Mouse (Mus musculus) lung, embryonic 16.5 days (tissue): Measurements from ENCODE around the gene Zfp710. TPM values are rescaled to one million over a fixed set of nuclear protein-coding genes. Genes with fewer than 3 reads are reported as not detected.
"Not testable (repeated sequence)": the region's sequence is repeated elsewhere in the genome, so short reads cannot be mapped to it uniquely, and the experiment has no call there.

Experiments used
- ATAC-seq: fragments of 200-750 bp; cut with Nextera tagmentation; 2 replicates; pipeline ENCODE4 v1.8.0; 2017; ENCODE audit warnings: low read depth, mild to moderate bottlenecking, moderate library complexity
- H3K27ac ChIP-seq: fragments of 300-500 bp; sonication (generic); 2 replicates; pipeline ENCODE4 v1.5.1; 2014; ENCODE audit warnings: mild to moderate bottlenecking, control low read depth, low read length
- H3K27me3 ChIP-seq: fragments of 300-500 bp; sonication (generic); 2 replicates; pipeline ENCODE4 v1.6.1; 2014; ENCODE audit warnings: low read depth, low read length, mixed read lengths; ENCODE audit not compliant: control insufficient read depth, insufficient read depth
- H3K36me3 ChIP-seq: fragments of 300-500 bp; sonication (generic); 2 replicates; pipeline ENCODE4 v1.6.1; 2014; ENCODE audit warnings: low read length; ENCODE audit not compliant: control insufficient read depth, insufficient read depth
- H3K4me1 ChIP-seq: fragments of 300-500 bp; sonication (generic); replicated peaks from 2 replicates; pipeline ENCODE4 v1.6.1; 2014; ENCODE audit warnings: low read length, mixed read lengths; ENCODE audit not compliant: control insufficient read depth, insufficient read depth
- H3K4me2 ChIP-seq: fragments of 300-500 bp; sonication (generic); 2 replicates; pipeline ENCODE4 v1.6.1; 2014; ENCODE audit warnings: low read depth, low read length, control low read depth
- H3K4me3 ChIP-seq: fragments of 300-500 bp; sonication (generic); 2 replicates; pipeline ENCODE4 v1.5.1; 2014; ENCODE audit warnings: mild to moderate bottlenecking, low read length, control low read depth
- H3K9ac ChIP-seq: fragments of 300-500 bp; sonication (generic); 2 replicates; pipeline ENCODE4 v1.6.1; 2014; ENCODE audit warnings: low read length, control low read depth
- H3K9me3 ChIP-seq: fragments of 300-500 bp; sonication (generic); 2 replicates; pipeline ENCODE4 v1.6.1; 2016; ENCODE audit warnings: low read length; ENCODE audit not compliant: control insufficient read depth
- WGBS: fragments of 180-500 bp; shearing (Covaris S2); extraction: QIAGEN DNeasy Blood & Tissue Kit; methylation state at CpG from one replicate; pipeline ENCODE4 v1.1.7; 2014; 5-methylcytosine and 5-hydroxymethylcytosine counted together
- polyA plus RNA-seq: library from polyadenylated mRNA; unstranded; fragments of >200 nt; fragmentation: Nextera tagmentation; extraction: Ambion mirVana; gene quantifications from 2 replicates; pipeline ENCODE4 v1.2.1, GENCODE M21; 2015

The Zfp710 gene
- polyA plus RNA-seq, 1 experiment from 2014 or later, result 18.6 TPM

DNA sequence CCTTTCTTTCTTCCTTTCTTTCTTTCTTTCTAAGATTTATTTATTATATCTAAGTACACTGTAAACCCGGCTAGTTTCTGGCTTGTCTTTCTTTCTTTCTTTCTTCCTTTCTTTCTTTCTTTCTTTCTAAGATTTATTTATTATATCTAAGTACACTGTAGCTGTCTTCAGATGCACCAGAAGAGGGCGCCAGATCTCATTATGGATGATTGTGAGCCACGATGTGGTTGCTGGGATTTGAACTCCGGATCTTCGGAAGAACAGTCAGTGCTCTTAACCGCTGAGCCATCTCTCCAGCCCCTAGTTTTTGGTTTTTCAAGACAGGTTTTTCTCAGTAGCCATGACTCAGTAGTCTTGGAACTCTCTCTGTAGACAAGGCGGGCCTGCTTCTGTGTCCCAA is 106.7 kb downstream of the Zfp710 start:
- ATAC-seq, H3K4me3 ChIP-seq, H3K9ac ChIP-seq, H3K36me3 ChIP-seq, H3K27me3 ChIP-seq, H3K27ac ChIP-seq, H3K9me3 ChIP-seq, H3K4me2 ChIP-seq: not testable (repeated sequence)
- peaks cover 15% of the 10 kb centered on the region for H3K4me1 ChIP-seq
- WGBS, result 69% methylated on average over 7 of the region's 7 CpGs

DNA sequence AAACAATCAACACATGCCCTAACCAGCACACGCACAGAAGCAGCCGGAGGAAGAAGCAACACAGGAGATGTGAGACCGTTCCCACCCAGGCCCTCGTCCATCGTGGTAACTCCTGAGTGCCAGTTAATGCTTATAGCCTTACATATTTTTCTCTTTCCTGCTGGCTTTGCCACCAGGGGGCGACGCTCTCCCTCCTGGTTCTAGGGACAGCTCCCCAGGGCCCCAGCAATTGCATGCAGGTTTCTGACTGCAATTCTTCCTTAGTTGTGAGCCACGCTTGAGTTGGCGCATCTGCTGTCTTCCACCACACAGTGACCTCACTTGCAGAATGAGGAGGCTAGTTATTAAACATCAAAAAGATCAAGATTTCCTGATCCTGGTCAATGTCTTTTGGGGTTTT is 107.9 kb downstream of the Zfp710 start:
- no peak overlapping the region for H3K4me3 ChIP-seq
- no peaks in the 10 kb centered on the region for H3K36me3 ChIP-seq
- H3K9ac ChIP-seq, result no peak overlapping the region
- no peak overlapping the region for H3K27ac ChIP-seq
- no peak overlapping the region for H3K4me2 ChIP-seq
- no peaks in the 10 kb centered on the region for H3K27me3 ChIP-seq
- no peak for ATAC-seq
- H3K9me3 ChIP-seq, result peaks cover 4% of the 10 kb centered on the region
- peaks cover 15% of the 10 kb centered on the region for H3K4me1 ChIP-seq
- 44% methylated on average over 9 of the region's 9 CpGs for WGBS

DNA sequence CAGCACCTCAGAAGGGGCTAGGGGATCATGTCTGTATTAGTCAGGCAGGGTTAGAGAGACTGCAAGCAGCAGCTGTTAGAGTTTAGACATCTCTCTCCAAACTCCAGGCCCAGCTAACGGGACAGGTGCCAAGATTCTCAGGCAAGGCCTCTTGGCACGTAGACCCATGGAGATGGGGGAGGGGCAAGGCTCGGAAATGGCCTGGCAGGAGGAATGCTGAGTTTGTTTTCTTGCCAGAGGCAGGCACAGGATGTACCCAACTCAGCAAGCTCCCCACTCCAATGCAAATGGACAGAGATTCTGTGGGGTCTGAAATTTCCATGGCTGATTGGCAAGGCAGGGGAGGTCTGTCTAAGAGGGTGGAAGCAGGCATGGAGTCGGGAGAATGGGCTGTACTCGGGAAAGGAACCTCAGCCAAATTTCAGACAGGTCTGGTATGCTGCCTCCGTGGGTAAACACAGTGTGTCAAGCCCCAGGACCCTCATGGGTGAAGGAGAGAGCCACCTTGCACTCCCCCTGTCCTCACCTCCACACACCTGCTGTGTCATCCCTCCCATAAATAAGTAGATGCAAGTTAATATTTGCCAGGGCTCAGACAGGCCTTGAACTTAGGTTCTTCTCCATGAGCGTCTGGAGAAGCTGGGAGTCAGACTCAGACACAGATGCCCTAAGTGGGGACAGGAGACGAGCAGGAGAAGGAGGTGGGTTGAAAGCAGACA is 110.0 kb downstream of the Zfp710 start:
- Histone ChIP-seq H3K4me3 (no peak overlapping the region), H3K9ac (peak overlapping the region; percentile 36; the same call in 1 of the 2 replicates), H3K27me3 (no peaks in the 10 kb centered on the region), H3K27ac (peak overlapping the region; percentile 95), H3K36me3 (no peaks in the 10 kb centered on the region), H3K9me3 (peaks cover 4% of the 10 kb centered on the region), H3K4me2 (peak overlapping the region; percentile 23; the same call in 1 of the 2 replicates), H3K4me1 (peaks cover 15% of the 10 kb centered on the region)
- ATAC-seq, result peak; percentile 91
- WGBS, result 16% methylated on average over 8 of the region's 8 CpGs

DNA sequence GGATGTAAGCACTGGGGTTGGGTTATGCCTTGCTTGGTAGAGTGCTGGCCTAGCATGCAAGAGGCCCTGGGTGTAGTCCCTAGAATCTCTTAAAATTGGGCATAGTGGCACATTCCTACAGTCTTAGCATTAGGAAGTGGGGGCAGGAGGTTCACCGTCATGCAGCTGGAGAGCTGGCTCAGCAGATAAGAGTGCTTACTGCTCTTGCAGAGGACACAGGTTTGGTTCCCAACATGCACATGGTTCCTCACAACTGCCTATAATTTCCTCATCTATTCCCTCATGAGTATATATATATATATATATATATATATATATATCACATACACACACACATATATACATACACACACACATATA is 110.5 kb downstream of the Zfp710 start:
- ATAC-seq, result peak; percentile 15; the same call in 1 of the 2 replicates
- Histone ChIP-seq H3K9me3 (peaks cover 4% of the 10 kb centered on the region), H3K27me3 (no peaks in the 10 kb centered on the region), H3K4me2 (peak overlapping the region; percentile 23; the same call in 1 of the 2 replicates), H3K36me3 (no peaks in the 10 kb centered on the region), H3K4me1 (peaks cover 15% of the 10 kb centered on the region), H3K27ac (peak overlapping the region; percentile 95), H3K9ac (no peak overlapping the region; the same call in 1 of the 2 replicates), H3K4me3 (no peak overlapping the region)
- WGBS, result 54% methylated on average over 1 of the region's 1 CpGs

DNA sequence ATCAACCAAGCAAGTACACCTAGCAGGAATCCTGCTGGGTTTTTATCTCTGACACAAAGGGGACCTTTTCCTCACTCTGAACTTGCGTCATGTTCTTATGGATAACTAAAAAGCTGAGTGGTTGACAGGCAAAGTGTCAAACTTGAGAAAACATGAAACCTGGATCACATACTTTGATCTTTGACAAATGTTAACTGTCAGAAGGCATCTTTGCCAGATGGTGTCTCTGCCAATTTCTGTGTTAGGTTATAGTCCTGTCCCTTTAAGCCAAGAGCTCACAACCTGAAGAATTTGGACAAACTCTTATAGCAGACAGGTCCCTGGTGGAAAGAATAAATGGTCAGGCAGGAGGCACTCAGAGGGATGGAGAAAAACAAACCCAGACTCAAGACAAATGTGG is 113.8 kb downstream of the Zfp710 start:
- H3K27ac ChIP-seq, result no peak overlapping the region
- whole genome bisulfite sequencing, result 70% methylated on average over 1 of the region's 1 CpGs
- ATAC-seq, result no peak
- peaks cover 4% of the 10 kb centered on the region for H3K9me3 ChIP-seq
- H3K9ac ChIP-seq, result no peak overlapping the region
- H3K4me2 ChIP-seq, result no peak overlapping the region
- no peak overlapping the region for H3K4me3 ChIP-seq
- H3K36me3 ChIP-seq, result no peaks in the 10 kb centered on the region
- no peaks in the 10 kb centered on the region for H3K27me3 ChIP-seq
- peaks cover 17% of the 10 kb centered on the region for H3K4me1 ChIP-seq

DNA sequence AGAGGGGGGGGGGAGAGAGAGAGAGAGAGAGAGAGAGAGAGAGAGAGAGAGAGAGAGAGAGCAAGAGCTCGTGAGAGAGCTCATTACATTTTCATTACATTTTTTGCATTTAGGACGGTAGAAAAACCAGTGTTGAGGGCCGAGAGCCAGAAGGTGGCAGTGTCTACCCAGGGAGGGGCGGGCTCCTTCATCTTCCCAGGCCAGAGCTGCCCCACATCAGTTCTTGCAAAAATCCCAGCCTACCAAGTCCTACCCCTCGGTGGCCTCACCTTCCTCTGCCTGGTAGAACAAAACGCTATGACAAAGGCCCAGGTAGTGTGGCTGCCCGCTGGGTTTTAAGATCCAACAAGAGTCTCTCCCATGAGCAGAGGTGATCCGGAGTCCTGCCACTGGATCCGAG is 116.2 kb downstream of the Zfp710 start:
- Histone ChIP-seq H3K36me3 (no peaks in the 10 kb centered on the region), H3K27ac (no peak overlapping the region), H3K9me3 (peaks cover 4% of the 10 kb centered on the region), H3K4me2 (no peak overlapping the region), H3K4me1 (peaks cover 5% of the 10 kb centered on the region), H3K27me3 (no peaks in the 10 kb centered on the region), H3K9ac (no peak overlapping the region), H3K4me3 (no peak overlapping the region)
- 19% methylated on average over 9 of the region's 9 CpGs for WGBS
- peak; percentile 81 for ATAC-seq

Other genes starting within 250 kb of the Zfp710 start
- 0.21 TPM in 1 of 2 replicates, not detected in the other for gene Mesp1, start 231.0 kb upstream of the Zfp710 start, polyA plus RNA-seq
- 0.45 and 0.87 TPM in 2 replicates for gene Mesp2, start 214.1 kb upstream of the Zfp710 start, polyA plus RNA-seq
- 7.4 and 9.7 TPM in 2 replicates for gene Anpep, start 163.8 kb upstream of the Zfp710 start, polyA plus RNA-seq
- 22.3 and 25.8 TPM in 2 replicates for gene Ap3s2, start 104.2 kb upstream of the Zfp710 start, polyA plus RNA-seq
- 27.7 and 28.4 TPM in 2 replicates for gene Arpin, start 89.5 kb upstream of the Zfp710 start, polyA plus RNA-seq
- gene Idh2, start 90.6 kb downstream of the Zfp710 start, polyA plus RNA-seq, result 671 and 680 TPM in 2 replicates
- 15.8 and 16.3 TPM in 2 replicates for gene Sema4b, start 162.0 kb downstream of the Zfp710 start, polyA plus RNA-seq
- 88.4 and 96.0 TPM in 2 replicates for gene Cib1, start 208.0 kb downstream of the Zfp710 start, polyA plus RNA-seq
- gene Gdpgp1, start 208.1 kb downstream of the Zfp710 start, polyA plus RNA-seq, result 3.5 and 3.9 TPM in 2 replicates
- 1.1 and 2.2 TPM in 2 replicates for gene Ttll13, start 221.6 kb downstream of the Zfp710 start, polyA plus RNA-seq
- 46.2 and 47.4 TPM in 2 replicates for gene Ngrn, start 236.4 kb downstream of the Zfp710 start, polyA plus RNA-seq
- gene Vps33b, start 244.8 kb downstream of the Zfp710 start, polyA plus RNA-seq, result 9.7 and 10.7 TPM in 2 replicates